Mouse (Mus musculus): Measurements from ENCODE around the gene Dars2.

GRCm38 (mm10) chr1:161005526-161005925 is 64.9 kb downstream of the Dars2 start:
- TF ChIP-seq EP300 (IDR thresholded peaks at IDR 0.05; ENCODE audit: low read depth) (no peak), CTCF (IDR thresholded peaks at IDR 0.05; ENCODE audit: low read depth) (no peak)

Data from liver, embryonic 14.5 days (tissue).